Mouse (Mus musculus) right cerebral cortex, adult 18-20 months (tissue): Measurements from ENCODE around the gene Nrxn3.

Experiments used
- DNase-seq: peaks from one replicate; pipeline ENCODE4 v3.0.0; 2022; ENCODE audit warnings: mixed read lengths

The Nrxn3 gene

DNA sequence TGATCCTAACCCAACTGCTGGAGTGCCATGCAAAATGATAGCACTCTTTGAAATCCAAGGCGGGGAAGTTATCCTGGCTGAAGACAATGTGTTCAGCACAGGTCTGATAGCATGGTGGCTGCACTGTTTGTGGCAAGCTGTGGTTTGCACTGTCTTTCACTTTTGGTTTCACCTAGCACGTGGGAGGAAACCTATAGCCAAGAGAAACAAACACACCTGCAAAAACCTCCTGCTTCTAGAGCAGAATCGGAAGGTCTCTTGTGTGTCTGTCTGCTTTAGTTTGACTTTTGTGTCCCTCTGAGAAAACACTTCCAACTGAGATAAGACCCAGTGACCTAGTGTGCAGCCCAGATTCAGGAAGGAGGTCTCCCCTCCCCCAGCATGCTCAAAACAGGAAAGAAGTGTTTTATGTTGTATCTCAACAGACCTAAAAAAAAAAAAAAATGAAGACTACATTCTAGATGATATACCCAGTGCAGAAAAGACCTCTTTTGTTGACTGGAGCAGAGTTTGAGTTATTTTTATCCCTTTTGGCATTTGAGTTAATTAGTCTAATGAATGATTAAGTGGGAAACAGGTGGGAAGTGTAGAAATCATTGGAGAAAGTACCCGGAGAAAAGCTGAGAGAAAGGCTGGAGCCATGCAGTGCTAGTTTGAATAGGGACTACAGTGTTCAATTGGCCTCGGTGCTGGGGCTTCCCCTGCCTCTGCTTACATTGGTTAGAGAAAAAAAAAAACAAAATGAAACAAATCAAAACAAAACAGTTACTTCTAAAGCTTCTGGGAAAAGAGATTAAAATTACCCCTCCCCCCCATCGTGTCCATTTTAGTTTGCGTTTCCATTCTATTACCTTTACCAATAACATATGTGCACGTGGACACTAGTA is 996.8 kb downstream of the Nrxn3 start:
- DNase-seq, result no peak

GRCm38 (mm10) chr12:89720945-89721344 is 998.3 kb downstream of the Nrxn3 start:
- DNase-seq, result no peak

- peak; percentile 71 for DNase-seq
Measured at GRCm38 (mm10) chr12:89722462-89722861, 999.8 kb downstream of the Nrxn3 start.

GRCm38 (mm10) chr12:89724048-89724447 is 1001.4 kb downstream of the Nrxn3 start:
- DNase-seq, result peak; percentile 75

DNA sequence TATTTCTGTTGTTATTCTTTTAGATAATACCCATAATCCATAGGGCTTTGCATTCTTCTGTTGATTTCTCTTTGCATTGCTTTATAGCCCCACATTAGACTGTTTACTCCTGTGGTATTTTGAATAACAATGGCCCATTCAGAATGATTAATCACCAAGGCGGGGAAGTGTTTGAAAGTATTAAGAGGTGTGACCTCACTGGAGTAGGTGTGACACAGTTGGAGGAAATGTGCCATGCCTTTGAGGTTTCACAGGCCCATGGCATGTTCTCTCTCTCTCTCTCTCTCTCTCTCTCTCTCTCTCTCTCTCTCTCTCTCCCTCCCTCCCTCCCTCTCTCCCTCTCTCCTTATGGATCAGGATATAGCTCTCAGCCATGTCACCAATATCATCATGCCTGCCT is 1019.6 kb downstream of the Nrxn3 start:
- DNase-seq, result no peak

DNA sequence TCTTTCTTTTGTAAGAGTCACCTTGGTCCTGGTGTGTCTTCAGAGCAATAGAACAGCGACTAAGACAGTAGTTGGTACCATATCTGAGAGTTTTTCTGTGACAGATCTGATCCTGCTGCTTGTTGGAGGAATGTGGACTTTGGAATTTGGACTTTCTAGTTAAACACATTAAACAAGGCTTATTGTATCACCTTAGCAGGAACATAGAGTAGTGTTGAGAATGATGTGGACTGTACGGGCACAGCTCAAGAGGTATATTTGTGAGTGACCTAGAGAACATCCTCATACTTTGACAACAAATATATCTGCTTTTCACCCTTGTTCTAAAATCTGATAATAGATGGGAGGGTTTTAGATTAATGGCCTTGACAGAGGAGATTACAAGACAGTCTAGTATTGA is 1020.1 kb downstream of the Nrxn3 start:
- no peak for DNase-seq

DNA sequence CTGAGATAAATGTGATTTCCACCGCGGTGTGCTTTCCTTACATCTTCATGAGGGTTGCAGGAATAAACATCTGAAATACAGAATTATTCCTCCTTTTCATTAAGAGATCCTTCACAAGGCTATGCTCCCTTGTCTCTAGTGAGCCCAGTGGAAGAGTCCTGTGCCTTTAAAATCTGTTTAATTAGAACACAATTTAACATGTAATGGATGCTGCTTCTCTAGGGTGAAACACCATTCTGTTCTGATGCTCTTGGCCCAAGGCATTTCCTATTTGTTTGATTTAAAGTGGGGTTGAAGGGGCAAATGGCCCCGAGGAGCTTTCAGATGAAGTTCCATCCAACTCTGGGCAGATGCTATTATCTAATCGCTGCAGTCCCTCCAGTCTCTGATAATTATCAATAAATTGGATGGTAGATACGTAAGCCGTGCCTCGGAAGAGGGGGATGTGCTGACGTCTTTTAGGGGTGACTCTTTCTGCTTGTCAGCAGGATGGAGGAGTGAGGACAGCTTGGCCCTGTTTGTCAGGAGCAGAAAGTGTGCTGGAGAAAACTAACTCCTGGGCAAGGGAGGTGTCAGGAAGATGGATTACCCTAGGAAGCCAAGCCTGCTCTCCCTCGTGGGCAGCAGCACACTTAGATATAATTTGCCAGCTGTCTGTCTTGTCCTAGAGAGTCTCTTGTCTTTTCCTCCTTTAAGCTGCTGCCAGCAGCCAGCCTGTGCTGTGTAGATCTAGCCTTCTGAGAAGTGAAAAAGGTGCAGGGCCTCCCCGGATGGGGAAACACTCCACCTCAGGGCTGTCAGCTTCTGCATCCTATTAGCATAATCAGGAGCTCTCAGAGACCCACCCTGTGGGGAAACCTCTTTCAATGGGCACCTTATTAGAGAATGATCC is 1041.8 kb downstream of the Nrxn3 start:
- DNase-seq, result peak; percentile 9

DNA sequence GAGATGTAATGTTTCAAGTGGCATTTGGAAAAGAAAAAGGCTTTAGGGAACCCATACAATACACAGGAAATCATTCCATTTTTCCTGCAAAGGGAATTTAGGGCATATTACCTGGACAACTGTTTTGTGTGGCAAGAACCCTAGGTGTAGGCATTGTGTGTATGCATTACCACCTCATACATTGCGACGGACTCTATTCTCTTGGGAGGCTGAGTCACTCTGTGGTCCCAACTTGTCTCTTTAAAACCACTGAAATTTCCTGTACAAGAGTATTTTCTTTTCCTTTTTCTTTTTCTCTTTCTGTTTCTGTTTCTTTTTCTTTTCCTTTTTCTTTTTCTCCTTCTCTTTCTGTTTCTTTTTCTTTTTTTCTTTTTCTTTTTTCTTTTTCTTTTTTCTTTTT is 1042.5 kb downstream of the Nrxn3 start:
- no peak for DNase-seq

- DNase-seq, result peak; percentile 47
Measured at GRCm38 (mm10) chr12:89788794-89789193, 1066.1 kb downstream of the Nrxn3 start.

- peak; percentile 54 for DNase-seq
Measured at GRCm38 (mm10) chr12:89789981-89790380, 1067.3 kb downstream of the Nrxn3 start.

DNA sequence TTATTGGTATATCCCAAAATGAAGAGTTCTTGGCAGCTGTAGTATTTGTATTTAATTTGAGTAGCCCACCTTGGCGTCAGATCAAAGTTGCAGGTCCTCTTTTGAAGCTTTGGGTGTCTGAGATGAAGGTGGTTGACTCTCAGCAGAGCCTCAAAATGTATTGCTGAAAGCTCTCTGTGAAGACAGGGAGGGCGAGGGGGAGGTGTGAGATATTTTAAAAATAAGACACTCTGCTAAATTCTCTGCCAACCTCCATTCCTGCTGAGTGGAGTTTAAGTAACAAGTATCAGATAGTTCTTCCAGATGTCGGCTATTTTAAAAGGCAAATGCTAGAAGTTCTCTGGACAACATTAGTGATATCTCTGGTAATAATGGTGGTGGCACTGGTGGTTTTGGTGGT is 1069.2 kb downstream of the Nrxn3 start:
- peak; percentile 67 for DNase-seq

- DNase-seq, result peak; percentile 67
Measured at GRCm38 (mm10) chr12:89794741-89795140, 1072.1 kb downstream of the Nrxn3 start.

DNA sequence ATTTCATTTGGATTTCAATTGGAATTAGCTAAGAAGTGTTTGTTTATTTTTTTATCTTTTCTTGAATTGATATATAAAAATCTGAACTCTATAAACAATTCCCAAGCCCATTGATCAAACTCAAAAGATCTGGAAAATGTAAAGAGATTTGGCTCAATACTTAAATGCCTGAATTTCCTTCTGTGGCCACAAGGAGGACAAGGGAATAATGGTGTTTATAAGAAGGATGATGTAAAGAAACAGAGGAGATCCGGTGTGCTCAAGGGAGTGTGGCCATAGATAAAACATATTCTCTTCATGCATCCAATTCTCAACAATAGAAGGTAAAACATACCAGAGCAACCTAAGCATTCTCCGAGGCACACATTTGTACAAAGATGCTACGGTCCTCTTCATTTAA is 1085.5 kb downstream of the Nrxn3 start:
- no peak for DNase-seq

DNA sequence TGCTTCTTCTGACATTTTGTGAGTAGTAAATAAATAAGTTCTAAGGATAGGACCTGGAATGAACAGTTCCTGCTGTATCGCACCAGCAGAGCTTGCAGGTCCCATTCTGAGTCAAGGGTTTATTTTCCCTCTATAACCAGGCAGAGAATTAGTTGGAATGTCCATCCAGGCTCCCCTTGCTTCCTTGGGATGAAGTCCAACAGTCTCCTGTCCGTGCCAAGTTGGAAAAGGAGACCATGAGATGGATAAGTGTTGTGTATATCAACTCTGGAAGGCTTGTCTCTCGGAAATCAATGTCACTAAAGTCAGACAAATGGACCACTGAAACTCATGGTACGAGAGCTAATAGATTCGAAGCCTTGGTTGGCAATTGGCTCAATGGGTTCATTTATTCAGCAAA is 1087.5 kb downstream of the Nrxn3 start:
- no peak for DNase-seq

GRCm38 (mm10) chr12:89811815-89812549 is 1089.3 kb downstream of the Nrxn3 start:
- peak; percentile 90 for DNase-seq

DNA sequence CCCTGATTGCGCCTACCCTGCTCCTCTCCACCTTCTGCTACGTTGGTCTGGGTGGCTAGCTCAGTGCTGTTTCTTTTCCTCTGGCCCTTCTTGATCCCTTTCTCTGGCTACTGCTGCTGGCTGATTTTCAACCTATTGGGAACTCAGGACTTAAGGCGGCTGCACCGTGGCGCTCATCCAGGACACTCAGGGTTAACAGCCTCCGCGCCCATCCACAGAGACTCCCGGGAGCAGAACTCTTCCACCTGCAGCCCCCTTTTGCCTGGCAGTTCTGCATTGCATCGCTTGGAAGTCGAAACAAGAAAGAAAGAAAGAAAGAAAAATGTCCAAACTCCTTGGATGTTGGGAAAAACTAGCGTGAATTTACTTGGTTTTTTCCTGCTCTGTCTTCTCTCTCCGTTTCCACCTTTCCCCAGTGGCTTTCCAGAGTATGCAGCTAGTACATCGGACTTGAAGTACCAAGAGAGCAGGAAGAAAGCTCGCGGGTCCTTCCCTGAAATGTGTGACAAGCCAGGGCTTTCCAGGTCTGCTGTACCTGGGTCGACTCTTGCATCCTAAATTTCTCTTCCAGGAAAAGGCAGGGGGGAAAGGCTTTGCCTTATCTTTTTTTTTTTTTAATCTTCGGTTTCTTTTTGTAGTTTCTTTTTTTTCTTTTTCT is 1090.0 kb downstream of the Nrxn3 start:
- no peak for DNase-seq

GRCm38 (mm10) chr12:89813294-89813693 is 1090.6 kb downstream of the Nrxn3 start:
- no peak for DNase-seq

DNA sequence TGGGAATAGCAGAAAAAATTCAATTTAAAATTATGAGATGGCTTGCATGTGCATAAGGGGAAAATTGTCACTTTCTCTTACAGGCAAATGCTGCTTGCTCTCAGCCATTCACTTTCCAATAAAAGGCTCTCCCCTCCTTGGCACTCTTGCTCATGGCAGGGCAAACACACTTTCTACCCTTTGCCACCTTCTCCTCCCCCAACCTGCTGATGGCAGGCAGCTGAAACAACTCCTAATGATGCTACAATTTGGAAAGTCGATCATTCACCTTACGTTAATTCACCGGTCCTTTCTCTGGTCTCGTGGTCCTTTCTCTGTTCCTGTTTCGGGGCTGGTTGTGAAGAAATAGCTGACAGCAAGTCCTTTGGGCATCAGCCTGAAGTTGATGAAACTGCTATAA is 1091.0 kb downstream of the Nrxn3 start:
- no peak for DNase-seq

DNA sequence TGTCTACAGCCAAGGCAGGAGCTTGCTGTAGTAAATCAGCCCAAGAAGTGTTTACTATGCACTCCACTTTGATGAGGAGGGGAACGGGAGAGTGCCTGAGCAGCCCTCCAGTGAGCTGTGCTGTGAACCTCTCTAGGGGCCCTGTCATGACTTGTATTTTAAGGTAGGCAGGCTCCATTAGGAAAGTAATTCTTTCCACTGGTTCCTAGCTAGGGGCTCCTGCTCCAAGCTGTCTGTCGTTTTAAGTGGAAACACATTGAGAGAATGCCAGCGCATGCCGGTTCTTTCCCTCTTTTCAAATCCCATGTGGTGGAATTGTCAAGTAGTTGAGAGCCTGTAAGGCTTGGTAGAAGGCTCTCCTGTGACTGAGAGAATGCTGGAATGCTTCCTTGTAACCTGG is 1091.9 kb downstream of the Nrxn3 start:
- DNase-seq, result no peak

DNA sequence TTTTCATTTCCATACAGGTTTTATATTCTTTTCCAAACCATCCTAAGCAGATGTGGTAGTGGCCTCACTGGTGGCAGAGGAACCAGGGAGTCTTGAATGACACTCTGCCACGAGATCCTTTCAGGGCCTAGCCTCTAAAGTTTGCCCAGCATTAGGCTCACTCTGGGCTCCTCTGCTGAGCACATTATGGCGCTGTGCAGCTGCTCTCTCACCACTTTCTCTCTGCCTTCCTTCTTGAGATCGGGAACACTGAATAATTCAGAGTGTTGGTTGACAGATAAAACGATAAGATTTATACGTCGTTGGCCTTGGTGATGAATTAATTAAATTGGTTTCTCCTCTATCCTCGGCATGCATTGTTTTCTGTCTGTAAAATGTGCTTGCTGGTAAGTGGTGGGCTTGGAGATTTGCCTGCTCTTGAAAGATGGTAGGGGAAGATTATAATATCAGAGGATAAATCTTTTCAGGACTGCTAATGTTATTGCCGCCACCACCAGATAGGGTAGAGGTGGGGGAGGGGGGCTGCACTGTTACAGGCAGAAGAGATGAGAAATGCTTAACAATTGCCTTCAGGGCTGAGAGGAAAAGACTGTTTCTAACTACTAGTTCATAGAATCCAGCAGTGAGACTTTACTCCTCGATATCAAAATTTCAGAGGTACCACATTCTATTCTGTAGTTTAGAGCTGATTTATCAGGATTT is 1094.5 kb downstream of the Nrxn3 start:
- no peak for DNase-seq

DNA sequence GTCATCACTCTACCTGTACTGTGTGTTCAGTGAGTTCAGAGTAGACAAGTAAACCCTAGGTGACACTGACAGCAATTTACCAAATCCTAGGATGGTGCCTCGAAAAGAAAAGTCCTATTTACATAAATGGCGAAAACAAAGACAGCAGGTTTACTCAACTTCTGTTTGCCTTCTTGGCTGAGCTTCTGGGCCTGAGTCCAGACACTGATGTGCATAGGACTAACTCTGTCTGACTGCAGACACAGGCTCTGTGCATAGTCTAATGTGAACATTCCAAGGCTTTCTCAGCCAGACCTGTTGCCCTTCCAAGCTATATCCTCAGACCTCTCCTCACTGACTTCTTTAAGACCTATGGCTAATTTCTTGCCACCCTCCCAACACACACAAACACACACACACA is 1095.5 kb downstream of the Nrxn3 start:
- no peak for DNase-seq

DNA sequence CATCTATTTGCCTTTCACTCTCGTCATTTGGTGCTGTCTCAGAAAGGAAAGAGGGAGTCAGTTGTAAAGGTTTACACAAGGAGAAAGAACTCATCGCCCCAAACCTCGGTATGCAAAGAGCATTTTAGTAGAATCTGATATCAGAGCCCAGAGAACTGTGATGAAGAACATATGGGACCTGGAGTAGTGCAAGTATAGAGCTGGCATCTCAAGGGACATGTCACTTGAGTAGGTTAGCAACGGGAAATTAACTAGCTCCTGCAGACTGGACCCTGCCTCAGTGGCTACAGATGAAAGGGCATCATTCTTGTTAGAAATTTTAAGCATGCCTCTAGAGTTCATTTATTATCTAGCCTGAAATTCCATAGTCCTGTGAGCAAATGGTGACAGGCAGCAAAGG is 1099.5 kb downstream of the Nrxn3 start:
- no peak for DNase-seq
